Mouse (Mus musculus) urinary bladder, postnatal 36 days (tissue): Measurements from ENCODE around the gene Tcf12.
A peak's percentile ranks its signal among the peaks of the same experiment; 100 is the strongest.

ENCODE experiments used
- DNase-seq, 2 experiments: peaks; one replicate each; pipeline ENCODE4 v3.0.0; 2022; ENCODE audit warnings: low spot score in 2 of 2, mixed read lengths in 1 of 2

Tcf12 gene

DNA sequence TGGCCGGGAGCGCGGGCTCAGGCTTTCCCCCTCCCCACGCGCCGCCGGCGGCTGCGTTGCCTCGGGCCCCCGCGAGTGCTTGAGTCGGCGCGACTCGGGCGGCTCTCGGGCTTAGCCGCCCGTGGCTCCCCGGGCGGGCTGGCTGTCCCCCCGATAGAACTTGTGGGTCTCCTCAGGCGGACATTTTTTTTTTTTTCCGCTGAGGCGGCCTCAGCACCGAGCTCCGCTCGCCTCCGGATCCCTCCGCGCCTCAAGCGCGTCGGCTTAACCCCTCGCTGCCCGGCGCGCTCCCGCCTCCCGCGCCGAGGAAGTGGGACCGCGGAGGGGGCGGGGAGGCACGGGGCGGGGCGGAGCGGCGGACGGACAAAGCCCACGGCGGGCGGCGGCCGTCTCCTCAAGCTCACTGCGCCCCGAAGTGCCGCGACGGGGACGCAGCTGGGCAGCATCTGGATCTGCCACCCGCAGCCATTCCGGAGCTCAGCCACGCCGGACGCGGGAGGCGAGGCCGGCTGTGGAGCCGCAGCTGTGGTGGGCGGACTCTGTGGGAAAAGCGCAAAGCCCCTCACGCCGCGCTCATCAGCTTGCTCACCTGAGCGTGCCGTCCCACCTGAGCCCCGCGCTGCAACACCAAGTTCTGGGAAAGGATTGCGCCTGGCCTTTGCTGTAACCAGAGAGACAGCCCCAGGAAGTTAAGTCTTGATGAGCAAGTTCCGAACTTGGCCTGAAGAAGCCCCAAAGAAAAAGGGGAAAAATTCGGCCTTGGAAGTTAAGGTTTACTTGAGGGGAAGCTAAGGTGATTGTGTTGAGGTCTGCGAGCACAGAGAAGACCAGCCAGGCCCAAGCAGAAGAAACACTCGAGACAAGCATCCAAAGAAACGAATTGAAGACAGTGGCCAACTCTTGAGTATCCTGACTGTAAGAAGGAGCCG is at the start of gene Tcf12:
Gene Tcf12 (minus strand): TSS at position 250 of the 929 bp plus-strand sequence.
- DNase-seq: peak; percentile 81 to 83

- DNase-seq: no peak
Observed at GRCm38 (mm10) chr9:72158392-72158791, 46.7 kb upstream of the Tcf12 start.

GRCm38 (mm10) chr9:72157091-72157490 is 45.4 kb upstream of the Tcf12 start:
- no peak for DNase-seq

DNA sequence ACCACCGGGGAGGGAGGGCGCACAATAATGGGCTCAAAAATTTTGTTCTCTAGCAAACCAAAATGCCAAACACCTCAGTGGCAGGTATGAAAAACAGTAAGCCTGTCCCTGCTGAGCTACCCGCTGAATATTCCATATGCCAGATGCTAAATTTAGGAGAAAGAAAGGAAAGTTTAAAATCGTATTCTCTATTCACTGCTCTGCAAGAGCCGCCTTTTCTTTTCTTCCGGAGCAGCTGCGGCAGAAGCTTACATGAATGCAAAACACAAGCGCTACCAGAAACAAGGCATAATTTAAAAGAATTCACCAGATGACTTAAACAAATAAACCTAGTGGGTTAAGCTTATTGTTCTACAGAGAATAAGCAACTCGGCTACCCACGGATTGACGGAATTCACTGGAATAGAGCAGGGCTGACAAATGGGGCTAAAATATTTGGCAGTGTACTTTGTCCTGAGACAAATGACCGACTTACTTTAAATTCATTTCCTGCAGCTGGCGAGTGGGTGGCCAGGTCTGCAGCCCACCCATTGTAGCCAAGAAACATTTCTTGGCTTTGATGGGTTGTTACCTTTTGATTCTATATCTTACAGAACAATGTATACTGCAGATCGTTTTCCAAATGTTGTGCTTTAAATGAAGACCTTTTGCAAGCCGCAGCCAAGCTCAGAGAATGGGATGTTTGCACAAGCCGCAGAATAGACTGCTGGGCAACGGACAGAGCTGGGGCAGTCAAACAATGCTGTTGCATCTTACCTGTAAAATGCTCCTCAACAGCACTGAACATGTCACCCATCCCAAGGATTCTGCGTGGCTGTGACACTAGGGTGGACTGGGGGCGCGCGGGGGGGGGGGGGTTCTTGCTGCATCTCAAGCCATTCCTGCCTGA is 43.8 kb upstream of the Tcf12 start:
- no peak for DNase-seq

- no peak for DNase-seq
Observed at GRCm38 (mm10) chr9:72144148-72144547, 32.5 kb upstream of the Tcf12 start.

GRCm38 (mm10) chr9:72137899-72138298 is 26.2 kb upstream of the Tcf12 start:
- DNase-seq: no peak

DNA sequence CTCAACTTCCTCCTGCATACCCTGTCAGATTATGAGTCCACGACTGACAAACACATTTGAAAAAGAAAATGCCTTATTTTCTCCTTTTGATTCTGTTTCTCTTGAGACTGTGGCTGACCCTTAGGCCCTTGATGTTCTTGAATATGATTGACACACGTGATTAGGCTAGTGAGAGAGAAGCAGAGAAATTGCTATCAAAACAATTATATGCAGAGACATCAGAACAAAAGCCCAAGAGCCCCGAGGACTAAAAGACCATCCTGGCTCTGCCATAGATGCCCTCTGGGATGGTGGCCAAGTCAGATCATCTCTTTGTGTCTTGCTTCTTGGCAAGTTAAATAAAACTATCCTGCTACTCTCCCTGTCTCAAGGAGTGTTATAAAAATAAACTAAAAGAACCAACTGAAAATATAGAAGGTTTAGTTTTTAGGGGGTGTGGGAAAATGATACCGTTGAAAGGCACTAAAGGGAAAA is 22.1 kb upstream of the Tcf12 start:
- DNase-seq: no peak

- DNase-seq: peak; percentile 80 to 86
Observed at GRCm38 (mm10) chr9:72133089-72133771, 21.6 kb upstream of the Tcf12 start.

DNA sequence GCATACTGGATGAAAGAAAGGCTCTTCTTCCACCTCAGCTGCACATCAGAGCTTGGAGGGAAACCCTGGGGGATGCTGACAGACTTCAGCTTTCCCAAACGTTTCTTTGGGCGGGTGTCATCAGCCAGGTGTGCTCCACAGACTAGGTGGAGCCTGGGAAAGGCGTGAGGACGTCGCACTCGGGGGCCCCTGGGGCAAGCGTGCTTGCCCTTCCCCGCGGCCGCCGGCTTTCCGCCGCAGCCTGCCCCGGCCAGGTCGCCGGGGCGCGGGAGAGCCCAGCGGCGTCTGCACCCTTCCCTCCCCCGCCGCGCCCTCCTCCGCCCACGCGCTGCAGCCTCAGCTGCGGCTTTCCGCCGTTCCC is 21.0 kb upstream of the Tcf12 start:
- DNase-seq: no peak

DNA sequence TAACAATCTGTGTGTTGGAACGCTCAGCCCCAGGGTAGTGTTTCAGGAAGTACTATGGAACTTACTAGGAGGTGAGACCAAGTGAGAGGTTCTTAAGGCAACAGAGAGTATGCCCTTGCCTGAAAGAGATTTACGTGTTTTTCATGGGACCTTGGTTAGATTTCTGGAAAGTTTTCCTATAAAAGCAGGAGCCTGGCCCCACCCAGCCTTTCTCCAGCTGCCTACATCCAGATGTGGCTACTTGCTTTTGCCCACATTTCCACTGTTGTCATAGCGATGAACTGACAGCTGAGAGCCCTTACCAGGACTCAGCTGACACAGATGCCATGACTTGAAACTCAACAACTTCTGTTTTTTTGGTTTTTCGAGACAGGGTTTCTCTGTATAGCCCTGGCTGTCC is 18.2 kb upstream of the Tcf12 start:
- DNase-seq: no peak

DNA sequence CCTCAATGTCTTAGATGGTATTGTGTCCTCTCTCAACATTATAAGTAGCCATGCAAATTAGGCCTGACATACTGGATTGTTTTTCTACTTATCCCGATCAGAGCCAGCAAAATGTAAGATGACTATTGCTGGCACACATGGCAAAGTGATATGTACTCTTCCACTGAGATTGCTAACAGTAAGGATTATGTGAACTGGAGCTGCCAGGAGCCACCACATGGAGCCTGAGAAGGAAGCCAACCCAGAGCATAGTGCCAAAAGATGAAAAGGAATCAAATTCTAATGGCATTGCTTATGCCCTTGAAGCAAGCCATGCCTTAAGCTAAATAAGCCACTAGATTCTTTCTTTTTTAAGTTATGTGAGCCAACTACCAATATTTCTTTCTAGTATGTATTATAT is 13.8 kb upstream of the Tcf12 start:
- DNase-seq: no peak

DNA sequence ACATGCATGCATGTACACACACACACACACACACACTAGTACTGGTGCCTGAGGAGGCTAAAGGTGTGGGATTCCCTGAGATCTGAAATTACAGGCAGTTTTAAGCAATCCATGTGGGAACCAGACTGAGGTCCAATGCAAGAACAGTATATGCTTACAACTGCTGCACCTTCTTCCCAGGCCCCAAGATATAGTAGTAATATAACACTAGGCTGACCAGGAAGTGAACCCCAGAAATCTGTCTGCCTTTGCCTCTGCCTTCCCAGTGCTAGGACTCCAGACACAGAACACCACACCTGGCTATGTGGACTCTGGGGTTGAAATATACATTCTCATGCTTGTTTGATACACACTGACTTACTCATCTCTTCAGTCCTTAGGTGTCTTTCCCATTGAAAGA is 6.8 kb upstream of the Tcf12 start:
- no peak for DNase-seq

DNA sequence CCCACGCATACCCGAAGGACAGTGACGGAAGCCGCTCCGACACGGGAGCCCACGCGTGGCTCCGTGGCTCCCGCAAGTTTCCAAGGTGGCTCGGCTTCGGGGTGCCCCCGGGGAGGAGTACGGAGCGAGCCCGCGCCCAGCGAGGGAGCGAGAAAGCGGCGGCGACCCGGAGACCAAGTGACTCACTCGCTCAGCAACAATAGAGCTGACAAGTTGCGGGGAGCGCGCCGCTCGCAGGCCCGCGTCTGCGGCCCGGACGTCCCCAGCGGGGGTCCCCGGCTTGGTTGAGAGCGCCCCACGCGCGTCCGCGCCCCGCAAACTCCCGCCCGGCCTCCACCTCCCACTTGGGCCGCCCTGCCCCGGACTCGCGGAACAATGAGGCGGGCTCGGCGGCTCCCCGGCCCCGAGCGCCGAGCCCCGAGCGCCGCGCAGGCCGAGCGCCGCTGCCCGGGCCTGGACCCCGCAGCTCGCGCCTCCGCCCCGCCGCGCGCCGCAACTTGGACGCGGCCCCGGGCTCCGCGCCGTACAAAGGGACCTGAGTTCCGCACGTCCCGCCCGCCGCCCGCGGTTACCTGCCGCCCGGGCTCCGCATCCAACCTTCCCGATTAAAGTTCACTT is 558 bp downstream of the Tcf12 start:
- peak; percentile 54 to 56 for DNase-seq

- peak; percentile 35 to 41 for DNase-seq
Observed at GRCm38 (mm10) chr9:72110627-72111003, 1.1 kb downstream of the Tcf12 start.

DNA sequence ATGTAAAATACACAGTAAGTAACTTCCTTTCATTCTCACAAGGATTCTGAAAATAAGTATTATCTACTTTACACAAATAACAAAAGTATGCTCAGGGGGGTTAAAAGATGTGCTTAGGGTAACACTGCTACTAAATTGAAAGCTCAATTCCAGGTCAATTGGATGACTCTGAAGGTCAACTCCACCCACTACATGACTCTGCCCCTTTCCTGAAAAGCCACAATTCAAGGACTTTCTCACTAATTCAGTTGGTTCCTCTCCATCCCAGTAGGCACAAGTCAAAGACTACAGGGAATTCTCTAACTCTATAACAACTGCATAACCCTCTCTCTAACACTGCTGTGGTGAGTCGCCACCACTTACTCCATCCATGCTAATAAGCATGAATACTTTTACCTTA is 8.2 kb downstream of the Tcf12 start:
- DNase-seq: no peak

DNA sequence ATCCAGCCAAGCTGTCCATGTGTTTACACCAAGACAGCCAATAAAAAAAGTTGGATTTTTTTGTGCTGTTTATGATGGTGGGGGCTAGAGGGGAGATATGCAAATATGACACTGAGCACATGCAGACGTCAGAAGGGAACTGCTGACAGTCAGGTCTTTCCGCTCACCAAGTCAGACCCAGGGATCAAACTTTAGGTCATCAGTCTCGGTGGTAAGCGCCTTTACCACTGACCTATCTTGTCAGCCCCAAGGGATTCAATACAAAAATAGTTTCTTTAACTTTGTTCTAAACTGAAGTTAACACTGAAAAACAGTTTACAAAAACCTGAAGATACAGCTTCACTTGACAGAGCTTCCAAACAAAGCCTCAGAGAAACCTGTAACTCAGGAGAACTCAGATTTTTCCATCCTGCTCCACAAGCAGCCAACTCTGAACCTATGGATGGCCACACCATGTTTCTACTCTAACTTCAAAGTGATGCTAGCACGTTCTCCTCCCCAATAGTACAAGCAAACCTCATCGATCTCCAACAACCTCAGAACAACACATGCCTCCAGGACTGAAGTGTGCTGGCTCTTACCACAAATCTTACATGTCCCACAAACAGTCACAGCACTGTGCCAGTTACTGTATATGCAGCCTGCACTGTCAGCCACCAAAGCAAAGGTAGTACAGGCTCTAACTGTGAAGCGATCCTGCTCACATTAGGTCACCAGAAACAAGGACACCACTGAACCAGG is 11.6 kb downstream of the Tcf12 start:
- DNase-seq: no peak

GRCm38 (mm10) chr9:72098056-72098455 is 13.6 kb downstream of the Tcf12 start:
- DNase-seq: no peak

- DNase-seq: no peak
Observed at GRCm38 (mm10) chr9:72097083-72097482, 14.6 kb downstream of the Tcf12 start.

DNA sequence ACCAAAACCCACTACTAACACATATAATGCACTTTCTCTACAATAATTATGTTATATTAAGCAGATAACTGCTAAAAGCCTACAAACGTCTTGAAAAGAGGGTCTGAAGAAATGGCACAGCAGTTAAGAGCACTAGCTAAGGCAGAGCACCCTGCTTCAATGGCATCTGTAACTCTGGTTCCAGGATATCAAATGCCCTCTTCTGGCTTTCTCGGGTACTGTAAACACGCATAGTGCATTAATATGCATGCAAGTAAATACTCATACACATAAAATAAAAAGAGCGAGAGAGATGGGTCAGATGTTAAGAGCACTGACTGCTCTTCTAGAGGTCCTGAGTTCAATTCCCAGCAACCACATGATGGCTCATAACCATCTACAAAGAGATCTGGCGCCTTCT is 17.0 kb downstream of the Tcf12 start:
- no peak for DNase-seq

DNA sequence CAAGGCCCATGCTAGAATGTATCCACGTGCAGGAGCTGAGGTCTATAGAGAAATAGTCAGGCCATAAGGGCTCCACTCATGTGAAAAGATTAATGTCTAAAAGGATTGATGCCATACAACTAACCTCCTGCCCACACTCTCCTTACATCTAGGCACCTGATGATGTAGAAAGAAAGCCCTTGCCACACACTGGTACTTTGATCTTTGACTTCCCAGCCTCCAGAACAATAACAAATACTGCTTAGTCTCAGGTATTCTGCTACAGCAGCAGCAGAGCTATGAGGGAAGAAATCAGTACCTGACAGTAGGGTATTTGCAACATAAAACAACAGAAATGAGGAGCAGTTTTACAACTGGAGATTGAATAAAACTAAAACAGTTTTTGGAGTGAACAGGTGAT is 19.5 kb downstream of the Tcf12 start:
- DNase-seq: no peak
